Mouse (Mus musculus): ENCODE measurements around the gene Klf13.

DNA sequence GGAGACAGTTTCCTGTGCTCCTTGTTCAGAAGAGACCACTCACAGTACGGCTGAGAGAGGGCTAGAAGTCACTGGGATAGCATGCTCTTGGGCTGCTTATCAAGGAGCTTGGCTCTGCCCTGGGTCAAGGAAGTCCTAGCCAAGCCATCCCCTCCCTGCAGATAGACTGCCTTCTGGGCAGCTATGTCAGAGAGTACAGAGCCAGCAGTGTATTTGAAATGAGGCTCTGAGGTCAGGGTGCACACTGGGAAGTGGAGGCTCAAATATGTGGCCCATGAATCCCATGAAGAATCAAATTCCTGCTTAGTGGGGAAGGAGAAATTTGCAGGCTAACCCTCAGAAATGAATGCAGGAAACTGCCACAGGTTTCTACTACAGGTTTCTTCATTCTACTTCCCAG lies 4.2 kb downstream of the Klf13 start:
- TF ChIP-seq POLR2A (IDR thresholded peaks at IDR 0.05; ENCODE audit: extremely low read depth, insufficient read depth, low read length) (no peak), CTCF (IDR thresholded peaks at IDR 0.05; ENCODE audit: extremely low read depth, insufficient read depth, low read length) (no peak)
